Mouse (Mus musculus): ENCODE measurements around the gene Adam19. TPM values are rescaled to one million over a fixed set of nuclear protein-coding genes. Genes with fewer than 3 reads are reported as not detected.

Adam19 gene
- total RNA-seq, 1 experiment from 2014 or later: 7.0 TPM

Small RNA genes lying within 50 kb of the gene (microRNA-seq; reads per million reads assigned to microRNA genes)
- gene Mir7239 (0 to 0.36 reads per million in 2 experiments), gene Mir8100 (0 reads per million in 2 experiments)

Other genes with a start within 250 kb of the Adam19 start
- gene Clint1, start 203.9 kb upstream of the Adam19 start, total RNA-seq (2021): 77.7 and 83.5 TPM in 2 replicates
- gene Lsm11, start 111.1 kb upstream of the Adam19 start, total RNA-seq (2021): 10.4 and 12.8 TPM in 2 replicates
- gene Thg1l, start 100.5 kb upstream of the Adam19 start, total RNA-seq (2021): 20.3 and 21.0 TPM in 2 replicates
- gene Sox30, start 75.7 kb upstream of the Adam19 start, total RNA-seq (2021): 0.36 and 0.62 TPM in 2 replicates
- 1.3 and 4.8 TPM in 2 replicates for gene Gm12166, start 3.7 kb upstream of the Adam19 start, total RNA-seq (2021)
- gene Nipal4, start 110.5 kb downstream of the Adam19 start, total RNA-seq (2021): 0.09 TPM in 1 of 2 replicates, not detected in the other
- gene Fndc9, start 179.5 kb downstream of the Adam19 start, total RNA-seq (2021): not detected in 2 replicates